Mouse (Mus musculus) lung, adult 2 months (tissue): ENCODE data around the gene Snx29. TPM values are rescaled to one million over a fixed set of nuclear protein-coding genes. Genes with fewer than 3 reads are reported as not detected.

Experiments used
- DNase-seq: peaks from one replicate; pipeline ENCODE4 v3.0.0; 2022
- H3K4me1 ChIP-seq: fragments of 200-500 bp; 2 replicates; pipeline ENCODE4 v1.6.1; 2011; ENCODE audit warnings: low read length; ENCODE audit not compliant: control insufficient read depth, insufficient read depth
- H3K4me3 ChIP-seq: fragments of 200-500 bp; replicated peaks from 2 replicates; pipeline ENCODE3; 2011; ENCODE audit warnings: low read depth, mild to moderate bottlenecking, control low read depth, low read length; ENCODE audit errors: extremely low read depth
- CTCF ChIP-seq: fragments of 200-500 bp; IDR thresholded peaks from 2 replicates; pipeline ENCODE4 v1.5.1; 2011; ENCODE audit warnings: mild to moderate bottlenecking, low read length, control low read depth; ENCODE audit not compliant: insufficient read depth
- POLR2A ChIP-seq: fragments of 200-500 bp; IDR thresholded peaks from 2 replicates; pipeline ENCODE4 v1.6.1; 2011; ENCODE audit warnings: low read depth, mild to moderate bottlenecking, control low read depth, low read length, borderline replicate concordance; ENCODE audit errors: extremely low read depth
- WGBS: fragments of 180-500 bp; shearing (Covaris S2); methylation state at CpG from one replicate; pipeline ENCODE4 v1.1.7; 2018; 5-methylcytosine and 5-hydroxymethylcytosine counted together
- polyA plus RNA-seq: library from polyadenylated mRNA; depleted of rRNA; stranded (reverse); fragments of >200 nt; gene quantifications from 2 replicates; pipeline ENCODE4 v1.2.3, GENCODE M21; 2012

The Snx29 gene
- polyA plus RNA-seq, 1 experiment: 10.6 TPM

- Histone ChIP-seq H3K4me1 (peaks cover 6% of the 10 kb centered on the region; the same call in 1 of the 2 replicates), H3K4me3 (no peak overlapping the region)
- DNase-seq: no peak
- 77% methylated on average over 9 of the region's 9 CpGs for WGBS
- TF ChIP-seq CTCF (no peak), POLR2A (no peak)
Observed at GRCm38 (mm10) chr16:11691487-11692200, 368.9 kb downstream of the Snx29 start.

GRCm38 (mm10) chr16:11692744-11693143 is 370.0 kb downstream of the Snx29 start:
- Histone ChIP-seq H3K4me1 (peaks cover 6% of the 10 kb centered on the region; the same call in 1 of the 2 replicates), H3K4me3 (no peak overlapping the region)
- DNase-seq: no peak
- TF ChIP-seq POLR2A (no peak), CTCF (no peak)
- 84% methylated on average over 5 of the region's 5 CpGs for WGBS

- no peak for TF ChIP-seq CTCF
- TF ChIP-seq POLR2A: no peak
- 84% methylated on average over 4 of the region's 4 CpGs for WGBS
- H3K4me3 ChIP-seq: no peak overlapping the region
Observed at GRCm38 (mm10) chr16:11694386-11694785, 371.7 kb downstream of the Snx29 start.

GRCm38 (mm10) chr16:11696767-11697166 is 374.1 kb downstream of the Snx29 start:
- Histone ChIP-seq H3K4me3 (no peak overlapping the region), H3K4me1 (no peaks in the 10 kb centered on the region)
- no peak for DNase-seq
- 79% methylated on average over 3 of the region's 3 CpGs for WGBS
- TF ChIP-seq POLR2A (no peak), CTCF (no peak)

More at GRCm38 (mm10) chr16:11694386-11694785, 371.7 kb downstream of the Snx29 start:
- peaks cover 6% of the 10 kb centered on the region; the same call in 1 of the 2 replicates for H3K4me1 ChIP-seq
- no peak for DNase-seq

- DNase-seq: no peak
- 72% methylated on average over 8 of the region's 8 CpGs for WGBS
- no peak overlapping the region for H3K4me3 ChIP-seq
- no peak for TF ChIP-seq POLR2A
- TF ChIP-seq CTCF: peak; percentile 68
- no peaks in the 10 kb centered on the region for H3K4me1 ChIP-seq
Observed at GRCm38 (mm10) chr16:11697710-11698357, 375.1 kb downstream of the Snx29 start.

- TF ChIP-seq POLR2A: no peak
- no peak for TF ChIP-seq CTCF
- 89% methylated on average over 1 of the region's 1 CpGs for WGBS
- H3K4me3 ChIP-seq: no peak overlapping the region
- no peak for DNase-seq
- H3K4me1 ChIP-seq: no peaks in the 10 kb centered on the region
Observed at GRCm38 (mm10) chr16:11701579-11701978, 378.9 kb downstream of the Snx29 start.

GRCm38 (mm10) chr16:11704096-11704495 is 381.4 kb downstream of the Snx29 start:
- 60% methylated on average over 5 of the region's 5 CpGs for WGBS
- H3K4me1 ChIP-seq: no peaks in the 10 kb centered on the region
- H3K4me3 ChIP-seq: no peak overlapping the region
- DNase-seq: no peak
- TF ChIP-seq CTCF: no peak
- no peak for TF ChIP-seq POLR2A

GRCm38 (mm10) chr16:11705456-11705855 is 382.7 kb downstream of the Snx29 start:
- TF ChIP-seq CTCF (no peak), POLR2A (no peak)
- no peaks in the 10 kb centered on the region for H3K4me1 ChIP-seq
- no peak overlapping the region for H3K4me3 ChIP-seq
- WGBS: 89% methylated on average over 4 of the region's 4 CpGs
- DNase-seq: no peak

- TF ChIP-seq CTCF: no peak
- TF ChIP-seq POLR2A: no peak
- Histone ChIP-seq H3K4me3 (no peak overlapping the region), H3K4me1 (no peaks in the 10 kb centered on the region)
- 90% methylated on average over 2 of the region's 2 CpGs for WGBS
- no peak for DNase-seq
Observed at GRCm38 (mm10) chr16:11708097-11708496, 385.4 kb downstream of the Snx29 start.

GRCm38 (mm10) chr16:11709382-11709781 is 386.7 kb downstream of the Snx29 start:
- 68% methylated on average over 4 of the region's 4 CpGs for WGBS
- Histone ChIP-seq H3K4me1 (no peaks in the 10 kb centered on the region), H3K4me3 (no peak overlapping the region)
- no peak for DNase-seq
- no peak for TF ChIP-seq POLR2A
- no peak for TF ChIP-seq CTCF
